Mouse (Mus musculus) lung, postnatal 0 days (tissue): Measurements from ENCODE around the gene Adgrg5.

Experiments used
- CTCF ChIP-seq: IDR thresholded peaks from 2 replicates; pipeline ENCODE4 v1.5.1; 2016; ENCODE audit warnings: antibody characterized with exemption, mild to moderate bottlenecking
- EP300 ChIP-seq: IDR thresholded peaks from 2 replicates; pipeline ENCODE4 v1.6.1; 2016; ENCODE audit warnings: antibody characterized with exemption, mild to moderate bottlenecking, control low read depth

GRCm38 (mm10) chr8:94987553-94987952 is 64.1 kb downstream of the Adgrg5 start:
- TF ChIP-seq EP300, result no peak
- no peak for TF ChIP-seq CTCF
